Mouse (Mus musculus): Measurements from ENCODE around the gene Lyve1.

- TF ChIP-seq CTCF (IDR thresholded peaks at IDR 0.05; ENCODE audit: borderline replicate concordance, extremely low read depth, insufficient read depth, insufficient read length) (no peak), POLR2A (IDR thresholded peaks at IDR 0.05; ENCODE audit: borderline replicate concordance, extremely low read depth, insufficient read depth, insufficient read length, poor library complexity, severe bottlenecking) (no peak)
Measured at GRCm38 (mm10) chr7:110803131-110803530, 59.9 kb downstream of the Lyve1 start.

Data from brain, embryonic 14.5 days (tissue).